Mouse (Mus musculus) embryonic facial prominence, embryonic 11.5 days (tissue): ENCODE results near the gene Tctex1d2. TPM values are rescaled to one million over a fixed set of nuclear protein-coding genes. Genes with fewer than 3 reads are reported as not detected.
A peak's percentile ranks its signal among the peaks of the same experiment; 100 is the strongest.

Source experiments
- ATAC-seq: fragments of 200-750 bp; cut with Nextera tagmentation; replicated peaks from 2 replicates; pipeline ENCODE4 v1.8.0; 2017; ENCODE audit warnings: low read depth; ENCODE audit not compliant: insufficient number of reproducible peaks, low FRiP score, low TSS enrichment
- DNase-seq: peaks from one replicate; pipeline ENCODE4 v3.0.0-alpha.2; 2015; ENCODE audit warnings: low spot score
- H3K27ac ChIP-seq: fragments of 300-500 bp; sonication (generic); replicated peaks from 2 replicates; pipeline ENCODE4 v1.5.1; 2014; ENCODE audit warnings: mild to moderate bottlenecking, low read depth, low read length, control low read depth
- H3K27me3 ChIP-seq: fragments of 300-500 bp; sonication (generic); 2 replicates; pipeline ENCODE4 v1.6.1; 2014; ENCODE audit warnings: mild to moderate bottlenecking, low read length, moderate library complexity, mixed read lengths; ENCODE audit not compliant: control insufficient read depth, insufficient read depth
- H3K36me3 ChIP-seq: fragments of 300-500 bp; sonication (generic); replicated peaks from 2 replicates; pipeline ENCODE4 v1.6.1; 2014; ENCODE audit warnings: low read depth, mild to moderate bottlenecking, low read length, moderate library complexity, mixed read lengths; ENCODE audit not compliant: control insufficient read depth, insufficient read depth
- H3K4me1 ChIP-seq: fragments of 300-500 bp; sonication (generic); 2 replicates; pipeline ENCODE4 v1.6.1; 2014; ENCODE audit warnings: low read length, mixed read lengths; ENCODE audit not compliant: control insufficient read depth, insufficient read depth
- H3K4me2 ChIP-seq: fragments of 300-500 bp; sonication (generic); 2 replicates; pipeline ENCODE4 v1.6.1; 2014; ENCODE audit warnings: low read depth, mild to moderate bottlenecking, control low read depth, low read length, moderate library complexity
- H3K4me3 ChIP-seq: fragments of 300-500 bp; sonication (generic); 2 replicates; pipeline ENCODE4 v1.5.1; 2014; ENCODE audit warnings: low read depth, low read length, control low read depth
- H3K9ac ChIP-seq: fragments of 300-500 bp; sonication (generic); replicated peaks from 2 replicates; pipeline ENCODE4 v1.6.1; 2014; ENCODE audit warnings: mild to moderate bottlenecking, control low read depth, low read length
- H3K9me3 ChIP-seq: fragments of 300-500 bp; sonication (generic); replicated peaks from 2 replicates; pipeline ENCODE4 v1.6.1; 2016; ENCODE audit warnings: mild to moderate bottlenecking, low read length, inconsistent platforms, mixed read lengths; ENCODE audit not compliant: control insufficient read depth
- WGBS: fragments of 180-500 bp; shearing (Covaris S2); extraction: QIAGEN DNeasy Blood & Tissue Kit; methylation state at CpG from one replicate; pipeline ENCODE4 v1.1.7; 2014; 5-methylcytosine and 5-hydroxymethylcytosine counted together
- polyA plus RNA-seq: library from polyadenylated mRNA; unstranded; fragments of >200 nt; fragmentation: Nextera tagmentation; extraction: Ambion mirVana; gene quantifications from 2 replicates; pipeline ENCODE4 v1.2.1, GENCODE M21; 2014

Gene Tctex1d2
- 31.9 and 32.3 TPM in 2 replicates for polyA plus RNA-seq

DNA sequence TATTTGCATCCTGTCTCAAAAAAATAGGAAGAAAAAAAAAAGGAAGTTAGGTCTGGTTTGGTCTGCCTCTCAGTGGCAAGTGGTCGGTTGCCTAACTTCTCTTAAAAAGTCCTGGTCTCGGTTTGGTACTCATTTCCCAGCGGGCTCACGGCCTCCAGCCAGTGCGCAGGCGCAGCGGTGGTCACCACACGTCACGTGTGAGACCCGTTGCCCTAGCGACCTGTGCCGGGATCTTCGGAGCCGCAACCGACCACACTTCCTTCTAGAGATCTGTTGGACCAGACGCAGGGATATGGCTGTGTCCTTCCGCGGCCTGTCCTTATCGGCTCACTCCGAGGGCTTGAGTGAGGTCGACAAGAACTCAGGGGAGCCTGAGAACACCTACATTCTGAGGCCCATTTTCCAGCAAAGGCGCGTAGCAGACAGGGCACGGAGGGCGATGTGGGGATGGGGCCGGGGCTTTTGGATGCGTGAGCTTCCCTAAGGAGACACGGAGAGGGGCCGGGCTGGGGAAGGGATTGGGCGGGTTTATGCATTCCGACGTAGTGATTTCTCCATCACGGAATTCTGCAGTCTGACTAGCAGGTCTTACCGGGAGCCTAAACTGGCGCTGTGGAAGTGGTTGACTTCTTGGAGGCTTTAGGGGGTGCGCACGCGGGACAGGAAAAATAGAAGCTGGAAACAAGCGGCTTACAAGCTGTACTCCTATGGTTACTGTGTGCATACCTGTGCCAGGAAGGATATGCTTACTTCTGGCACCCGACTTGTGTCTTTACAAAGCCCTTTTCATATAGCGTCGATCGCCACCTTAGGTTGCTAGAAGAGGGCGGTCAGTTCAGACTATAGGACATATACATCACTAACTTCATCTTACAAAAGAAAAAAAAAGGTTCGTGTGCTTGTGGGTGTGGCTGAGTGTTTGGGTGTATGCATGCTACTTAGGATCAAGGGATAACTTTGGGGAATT lies at the start of gene Tctex1d2:
Gene Tctex1d2 (plus strand): TSS at position 186 of the 967 bp plus-strand sequence.
- Histone ChIP-seq H3K9me3 (no peaks in the 10 kb centered on the region), H3K4me2 (peak within 1 kb of the TSS; percentile 63), H3K4me3 (peak within 1 kb of the TSS; percentile 51), H3K9ac (peak within 1 kb of the TSS; percentile 74), H3K4me1 (no peaks in the 10 kb centered on the region), H3K27ac (peak within 1 kb of the TSS; percentile 74), H3K36me3 (no peaks in the 10 kb centered on the region), H3K27me3 (no peaks in the 10 kb centered on the region)
- ATAC-seq (peak; percentile 94), DNase-seq (peak; percentile 97)
- WGBS: 1% methylated on average over 45 of the region's 45 CpGs

GRCm38 (mm10) chr16:32371351-32371750 lies 48.2 kb upstream of the Tctex1d2 start:
- no peaks in the 10 kb centered on the region for H3K9me3 ChIP-seq
- ATAC-seq (no peak), DNase-seq (peak; percentile 25)
- no peaks in the 10 kb centered on the region; the same call in 1 of the 2 replicates for H3K36me3 ChIP-seq
- no peak overlapping the region for H3K4me3 ChIP-seq
- no peak overlapping the region for H3K27ac ChIP-seq
- no peak overlapping the region for H3K9ac ChIP-seq
- no peaks in the 10 kb centered on the region for H3K27me3 ChIP-seq
- H3K4me1 ChIP-seq: no peaks in the 10 kb centered on the region
- no peak overlapping the region for H3K4me2 ChIP-seq
- 94% methylated on average over 4 of the region's 4 CpGs for WGBS

GRCm38 (mm10) chr16:32379575-32379974 lies 39.9 kb upstream of the Tctex1d2 start:
- 95% methylated on average over 2 of the region's 2 CpGs for WGBS
- Histone ChIP-seq H3K27me3 (no peaks in the 10 kb centered on the region), H3K36me3 (peaks cover 14% of the 10 kb centered on the region), H3K4me3 (no peak overlapping the region), H3K9me3 (no peaks in the 10 kb centered on the region), H3K4me1 (no peaks in the 10 kb centered on the region), H3K4me2 (no peak overlapping the region), H3K9ac (no peak overlapping the region), H3K27ac (no peak overlapping the region)
- ATAC-seq (no peak), DNase-seq (no peak)

- peaks cover 10% of the 10 kb centered on the region for H3K36me3 ChIP-seq
These were observed 36.6 kb upstream of the Tctex1d2 start for GRCm38 (mm10) chr16:32382901-32383300.

GRCm38 (mm10) chr16:32384885-32385284 lies 34.6 kb upstream of the Tctex1d2 start:
- H3K27ac ChIP-seq: no peak overlapping the region
- no peak for DNase-seq
- no peaks in the 10 kb centered on the region for H3K9me3 ChIP-seq
- H3K4me2 ChIP-seq: no peak overlapping the region
- no peak overlapping the region for H3K9ac ChIP-seq
- H3K27me3 ChIP-seq: no peaks in the 10 kb centered on the region
- H3K36me3 ChIP-seq: peaks cover 5% of the 10 kb centered on the region
- no peak overlapping the region for H3K4me3 ChIP-seq
- ATAC-seq: no peak
- WGBS: 90% methylated on average over 2 of the region's 2 CpGs
- no peaks in the 10 kb centered on the region for H3K4me1 ChIP-seq

More at GRCm38 (mm10) chr16:32382901-32383300, 36.6 kb upstream of the Tctex1d2 start:
- H3K27me3 ChIP-seq: no peaks in the 10 kb centered on the region
- H3K4me3 ChIP-seq: no peak overlapping the region
- DNase-seq: no peak
- H3K4me2 ChIP-seq: no peak overlapping the region
- H3K9ac ChIP-seq: no peak overlapping the region
- no peaks in the 10 kb centered on the region for H3K9me3 ChIP-seq
- ATAC-seq: no peak
- H3K4me1 ChIP-seq: no peaks in the 10 kb centered on the region
- no peak overlapping the region for H3K27ac ChIP-seq

DNA sequence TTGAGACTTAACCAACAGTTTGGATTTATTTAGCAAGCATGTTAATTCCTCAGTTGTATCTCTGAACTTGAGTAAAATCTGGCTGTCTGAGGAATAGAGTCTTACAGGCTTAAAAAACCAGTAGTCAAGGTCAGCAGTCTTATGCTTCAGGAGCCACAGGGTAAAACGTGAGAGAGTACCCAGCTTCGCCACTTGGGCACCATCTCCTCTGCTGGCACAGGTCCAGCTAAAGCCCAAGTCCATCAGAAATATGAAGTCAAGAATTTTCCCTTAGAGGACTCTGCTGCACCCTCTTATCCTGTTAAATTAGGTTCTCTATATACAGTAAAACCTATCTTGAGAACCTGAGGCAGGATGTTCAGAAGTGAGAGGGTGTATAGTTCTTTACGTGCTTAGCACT lies 32.7 kb upstream of the Tctex1d2 start:
- no peaks in the 10 kb centered on the region for H3K9me3 ChIP-seq
- ATAC-seq (no peak), DNase-seq (no peak)
- no peaks in the 10 kb centered on the region for H3K27me3 ChIP-seq
- 91% methylated on average over 3 of the region's 3 CpGs for WGBS
- H3K4me3 ChIP-seq: no peak overlapping the region
- no peak overlapping the region for H3K4me2 ChIP-seq
- no peak overlapping the region for H3K9ac ChIP-seq
- H3K4me1 ChIP-seq: no peaks in the 10 kb centered on the region
- H3K36me3 ChIP-seq: no peaks in the 10 kb centered on the region; the same call in 1 of the 2 replicates
- H3K27ac ChIP-seq: no peak overlapping the region

DNA sequence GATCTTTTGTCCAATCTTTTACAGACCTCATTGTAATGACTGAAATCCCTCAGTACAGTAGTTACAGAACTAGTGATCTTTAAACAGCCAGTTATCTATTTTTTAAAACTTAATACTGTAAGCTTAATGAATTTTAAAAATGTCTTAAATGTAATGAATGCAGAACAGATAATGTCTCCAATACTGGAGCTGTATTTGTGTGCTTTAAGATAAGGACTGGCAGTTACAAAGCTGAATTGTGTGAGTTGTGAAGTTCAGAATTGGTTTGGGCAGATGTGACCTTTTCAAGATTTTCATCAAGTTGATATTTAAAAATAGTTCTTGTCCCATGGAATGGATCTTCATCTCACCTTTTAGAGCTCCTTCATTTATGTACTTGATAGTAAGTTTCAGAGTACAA lies 30.5 kb upstream of the Tctex1d2 start:
- H3K27me3 ChIP-seq: no peaks in the 10 kb centered on the region
- no peaks in the 10 kb centered on the region; the same call in none of the 2 replicates for H3K36me3 ChIP-seq
- no peak overlapping the region for H3K27ac ChIP-seq
- no peak overlapping the region for H3K9ac ChIP-seq
- H3K4me2 ChIP-seq: no peak overlapping the region
- DNase-seq (no peak), ATAC-seq (no peak)
- no peaks in the 10 kb centered on the region for H3K4me1 ChIP-seq
- no peaks in the 10 kb centered on the region for H3K9me3 ChIP-seq
- no peak overlapping the region for H3K4me3 ChIP-seq

DNA sequence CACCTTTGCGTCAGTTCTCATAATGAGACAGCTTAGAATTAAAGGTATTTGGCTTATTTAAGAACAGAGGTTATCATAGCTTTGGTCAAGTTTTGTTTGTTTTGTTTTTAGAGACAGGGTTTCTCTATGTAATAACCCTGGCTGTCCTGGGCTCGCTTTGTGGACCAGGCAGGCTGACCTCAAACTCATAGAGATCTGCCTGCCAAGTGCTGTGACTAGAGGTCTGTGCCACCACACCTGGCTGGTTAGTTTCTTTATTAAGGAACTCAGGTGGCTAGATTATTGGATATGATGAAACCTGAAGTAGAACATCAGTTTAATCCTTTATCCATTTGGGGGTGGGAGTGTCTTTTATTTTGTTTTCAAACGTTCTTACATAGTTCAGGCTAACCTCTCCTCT lies 29.7 kb upstream of the Tctex1d2 start:
- WGBS: 92% methylated on average over 3 of the region's 3 CpGs
- H3K9ac ChIP-seq: no peak overlapping the region
- no peaks in the 10 kb centered on the region; the same call in none of the 2 replicates for H3K36me3 ChIP-seq
- no peak for ATAC-seq
- no peak overlapping the region for H3K4me3 ChIP-seq
- no peak overlapping the region for H3K4me2 ChIP-seq
- H3K9me3 ChIP-seq: no peaks in the 10 kb centered on the region
- H3K27ac ChIP-seq: no peak overlapping the region
- H3K27me3 ChIP-seq: no peaks in the 10 kb centered on the region
- no peaks in the 10 kb centered on the region for H3K4me1 ChIP-seq
- DNase-seq: no peak
